Mouse (Mus musculus) brain, embryonic 14.5 days (tissue): ENCODE measurements around the gene Rpl36a-ps1. TPM values are rescaled to one million over a fixed set of nuclear protein-coding genes. Genes with fewer than 3 reads are reported as not detected.

Source experiments
- DNase-seq: peaks from one replicate; pipeline ENCODE4 v3.0.0-alpha.2; 2011; ENCODE audit warnings: low read depth
- CTCF ChIP-seq: fragments of 200-500 bp; IDR thresholded peaks from 2 replicates; pipeline ENCODE4 v1.5.1; 2012; ENCODE audit warnings: inconsistent platforms, mild to moderate bottlenecking, moderate library complexity, borderline replicate concordance; ENCODE audit not compliant: insufficient read depth, insufficient read length; ENCODE audit errors: extremely low read depth
- POLR2A ChIP-seq: fragments of 200-500 bp; IDR thresholded peaks from 2 replicates; pipeline ENCODE4 v1.6.1; 2012; ENCODE audit warnings: mild to moderate bottlenecking, inconsistent platforms, borderline replicate concordance; ENCODE audit not compliant: poor library complexity, insufficient read depth, insufficient read length, severe bottlenecking; ENCODE audit errors: extremely low read depth
- polyA plus RNA-seq: library from polyadenylated mRNA; depleted of rRNA; stranded (reverse); fragments of >200 nt; gene quantifications from 2 replicates; pipeline ENCODE4 v1.2.3, GENCODE M21; 2012; rRNA removed

Gene Rpl36a-ps1
- polyA plus RNA-seq, 1 experiment, result 2.0 TPM

DNA sequence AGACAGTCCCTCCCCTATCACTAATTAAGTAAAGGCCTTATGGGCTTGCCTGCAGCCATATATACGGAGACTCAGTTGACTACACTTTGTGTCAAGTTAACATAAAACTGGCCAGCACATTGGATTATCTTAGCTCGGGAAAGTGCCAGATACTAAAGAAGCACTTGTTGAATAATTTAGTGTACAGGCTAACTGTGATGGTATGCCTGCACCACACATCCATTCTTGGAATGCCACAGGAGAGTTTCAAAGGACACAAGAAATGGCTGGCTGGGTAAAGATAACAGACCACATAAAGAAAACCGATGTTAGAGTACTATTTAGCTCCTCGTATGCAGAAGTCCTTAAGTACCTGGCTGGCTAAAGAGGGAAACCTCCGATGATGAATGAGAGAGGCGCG, 24.6 kb upstream of the Rpl36a-ps1 start:
- TF ChIP-seq CTCF, result no peak
- no peak for TF ChIP-seq POLR2A

GRCm38 (mm10) chr14:99010920-99011313, 16.8 kb upstream of the Rpl36a-ps1 start:
- DNase-seq, result no peak
- TF ChIP-seq POLR2A (no peak), CTCF (no peak)

More for the DNA sequence above, 24.6 kb upstream of the Rpl36a-ps1 start:
- DNase-seq, result no peak

- DNase-seq, result no peak
- TF ChIP-seq POLR2A (no peak), CTCF (no peak)
These were observed 16.3 kb upstream of the Rpl36a-ps1 start for GRCm38 (mm10) chr14:99010224-99010919.

GRCm38 (mm10) chr14:98992482-98992881, 1.6 kb downstream of the Rpl36a-ps1 start:
- no peak for TF ChIP-seq POLR2A
- TF ChIP-seq CTCF, result no peak

DNA sequence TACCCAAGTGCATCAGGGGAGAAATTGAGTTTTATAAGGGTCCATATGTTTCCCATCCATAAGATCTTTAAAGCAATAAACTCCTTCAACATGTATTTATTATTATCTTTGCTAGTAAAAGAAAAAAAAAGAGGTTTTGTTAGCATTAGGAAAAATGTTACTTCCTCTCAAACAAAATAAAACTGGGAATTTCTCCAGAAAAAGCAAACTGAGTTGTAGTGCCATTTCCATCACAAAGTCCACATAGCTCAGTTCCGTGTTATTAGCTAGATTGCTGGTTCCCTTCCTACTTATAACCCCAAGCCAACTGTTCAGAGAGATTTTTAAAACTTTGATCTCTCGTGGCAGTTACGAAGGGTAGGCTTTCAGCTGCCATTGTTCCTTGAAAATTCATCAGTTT, 3.5 kb downstream of the Rpl36a-ps1 start:
- no peak for DNase-seq
- TF ChIP-seq CTCF (no peak), POLR2A (no peak)

More at GRCm38 (mm10) chr14:98992482-98992881, 1.6 kb downstream of the Rpl36a-ps1 start:
- DNase-seq, result no peak

GRCm38 (mm10) chr14:98989818-98990217, 4.3 kb downstream of the Rpl36a-ps1 start:
- DNase-seq, result no peak
- TF ChIP-seq CTCF (no peak), POLR2A (no peak)

- no peak for TF ChIP-seq CTCF
- TF ChIP-seq POLR2A, result no peak
- peak; percentile 24 for DNase-seq
These were observed 22.2 kb downstream of the Rpl36a-ps1 start for GRCm38 (mm10) chr14:98971921-98972320.

DNA sequence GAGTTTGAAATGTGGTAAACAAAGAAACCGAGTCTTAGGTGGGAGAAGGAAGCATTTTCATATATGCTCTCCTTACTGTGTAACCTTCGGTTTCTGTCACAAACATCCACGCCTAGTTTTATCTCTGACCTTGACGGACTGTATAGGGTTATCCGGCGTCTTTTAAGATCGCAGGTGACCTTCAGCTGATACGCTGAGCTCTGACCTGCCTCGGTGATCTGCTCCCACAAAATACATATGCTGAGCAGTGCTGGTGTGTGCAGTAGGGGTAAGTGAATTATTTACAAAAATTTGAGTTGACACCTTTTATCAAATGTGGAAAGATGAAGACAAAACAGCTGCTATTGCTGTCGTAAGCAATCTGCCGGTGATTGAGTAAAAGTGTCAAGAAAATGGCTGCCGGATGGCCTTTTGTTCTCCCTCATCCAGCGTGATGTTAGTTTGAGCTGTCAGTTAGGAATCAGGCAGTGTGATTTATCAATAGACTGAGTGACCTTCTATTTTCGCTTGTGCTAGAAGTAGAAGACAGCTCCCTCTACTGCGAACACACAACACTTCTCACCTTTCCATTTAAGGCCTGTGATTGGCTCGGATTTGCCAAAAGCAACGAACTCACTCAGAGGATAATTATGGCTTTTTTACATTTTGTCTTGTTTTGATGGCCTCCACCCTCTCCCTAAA, 35.0 kb downstream of the Rpl36a-ps1 start:
- peak; percentile 74 for DNase-seq
- TF ChIP-seq POLR2A (no peak), CTCF (peak; percentile 17; the same call in 1 of the 2 replicates)

DNA sequence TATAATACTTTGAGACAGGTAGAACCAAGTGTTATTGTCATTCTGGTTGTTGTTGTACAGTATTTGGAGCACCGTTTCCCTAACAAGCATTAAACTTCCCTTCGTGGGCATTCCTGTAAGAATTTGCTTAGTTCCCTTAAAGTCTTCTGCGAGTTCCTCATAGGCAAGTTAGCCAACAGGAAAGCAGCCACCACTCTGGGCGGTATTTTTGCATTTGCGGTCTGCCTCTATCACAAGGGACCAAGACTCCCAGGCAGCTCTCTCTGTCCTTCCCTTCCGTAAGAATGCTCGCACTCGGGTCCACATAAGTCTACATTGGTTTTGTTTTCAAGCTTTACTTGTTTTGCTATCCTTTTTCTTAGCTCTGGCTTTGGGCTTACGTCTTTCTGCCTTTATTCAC, 37.3 kb downstream of the Rpl36a-ps1 start:
- TF ChIP-seq POLR2A, result no peak
- DNase-seq, result no peak

DNA sequence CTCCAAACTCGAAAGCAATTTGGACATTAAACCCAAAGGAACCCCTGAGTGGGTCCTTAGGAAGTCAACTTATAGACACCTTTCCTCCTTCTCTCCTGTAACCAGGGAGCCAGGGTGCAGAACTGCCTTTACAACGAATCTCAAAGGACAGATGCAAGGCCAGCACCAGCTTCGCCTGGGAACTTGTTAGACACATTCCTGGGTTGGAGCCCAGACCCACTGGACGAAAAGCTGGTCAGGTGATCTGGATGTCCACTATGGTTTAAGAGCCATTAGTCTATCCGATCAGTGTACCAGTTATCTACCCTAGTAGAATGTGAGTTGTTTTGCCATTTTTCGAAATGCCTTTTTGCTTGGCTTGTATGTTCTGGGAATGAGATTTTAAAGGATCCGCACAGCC, 41.7 kb downstream of the Rpl36a-ps1 start:
- DNase-seq, result no peak
- TF ChIP-seq CTCF, result no peak
- no peak for TF ChIP-seq POLR2A

DNA sequence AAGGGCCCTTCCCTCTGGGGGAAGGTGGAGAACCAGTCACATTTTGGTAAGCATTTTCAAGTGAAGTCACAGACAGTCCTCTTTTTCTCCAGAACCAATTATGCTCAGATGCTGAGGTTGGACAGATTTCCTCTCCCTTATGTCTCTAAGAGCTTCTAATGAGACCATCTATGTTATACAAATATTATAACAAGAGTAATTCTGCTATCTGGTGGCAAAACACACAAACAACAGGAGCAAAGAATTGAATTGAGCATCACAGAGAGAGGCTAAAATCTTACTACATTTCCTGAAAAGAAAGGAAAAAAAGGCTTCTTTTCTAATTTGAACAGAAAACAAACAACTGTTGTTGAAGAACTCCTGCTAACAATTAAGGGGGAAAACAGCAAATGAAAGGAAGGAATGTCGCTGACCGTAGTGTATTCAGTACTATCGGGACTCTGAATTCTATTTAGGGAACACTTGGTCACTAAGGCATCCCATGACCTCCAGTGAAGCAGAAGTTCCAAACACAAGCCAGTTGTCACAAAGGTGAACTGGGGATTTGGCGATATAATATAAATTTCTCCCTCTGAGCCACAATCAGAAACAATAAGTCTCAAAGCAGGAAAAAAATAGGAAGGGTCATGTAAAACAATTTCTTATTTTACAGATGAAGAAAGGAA, 42.4 kb downstream of the Rpl36a-ps1 start:
- TF ChIP-seq POLR2A (no peak), CTCF (no peak)
- peak; percentile 35 for DNase-seq

Other genes with a start within 250 kb of the Rpl36a-ps1 start
- 72.8 and 77.9 TPM in 2 replicates for gene Mzt1, start 51.8 kb upstream of the Rpl36a-ps1 start, polyA plus RNA-seq
- 9.8 and 13.6 TPM in 2 replicates for gene Bora, start 51.9 kb upstream of the Rpl36a-ps1 start, polyA plus RNA-seq
- 8.5 and 10.1 TPM in 2 replicates for gene Pibf1, start 105.1 kb upstream of the Rpl36a-ps1 start, polyA plus RNA-seq
- 22.0 and 23.3 TPM in 2 replicates for gene Dis3, start 105.5 kb upstream of the Rpl36a-ps1 start, polyA plus RNA-seq